Mouse (Mus musculus) E14TG2a.4 (cell line): Measurements from ENCODE around the gene Olfr1277.

Source experiments
- CTCF ChIP-seq: conservative IDR thresholded peaks from 2 replicates; pipeline ENCODE4 v1.5.1; 2014; ENCODE audit warnings: low read length
- NANOG ChIP-seq: IDR thresholded peaks from 2 replicates; pipeline ENCODE4 v1.6.1; 2014; ENCODE audit warnings: borderline replicate concordance, low read length, mixed read lengths
- POU5F1 ChIP-seq: IDR thresholded peaks from 2 replicates; pipeline ENCODE4 v1.6.1; 2014; ENCODE audit warnings: low read length, borderline replicate concordance

DNA sequence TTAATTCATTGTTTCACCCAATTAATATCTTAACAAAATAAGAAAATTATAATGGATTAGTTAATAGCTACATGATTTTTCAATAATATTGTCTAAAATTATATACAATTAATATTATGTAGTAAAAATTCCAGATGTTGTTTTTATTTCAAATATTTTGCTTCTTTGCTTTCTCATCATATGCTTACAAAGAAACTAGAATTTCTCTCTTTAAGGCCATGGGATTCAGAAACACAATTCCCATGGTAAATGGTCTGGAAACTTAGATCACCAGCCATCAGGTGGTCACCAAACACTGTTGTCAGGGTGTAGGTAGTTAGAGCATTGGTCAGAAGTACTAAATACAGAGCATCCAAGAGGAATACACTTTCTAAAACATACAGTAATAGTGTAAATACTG lies 15.9 kb upstream of the Olfr1277 start, which contains the start of gene Olfr1278:
- no peak for TF ChIP-seq CTCF
- no peak for TF ChIP-seq POU5F1
- TF ChIP-seq NANOG = no peak
